Mouse (Mus musculus): Measurements from ENCODE around the gene Myct1. TPM values are rescaled to one million over a fixed set of nuclear protein-coding genes. Genes with fewer than 3 reads are reported as not detected.

Gene Myct1
- polyA plus RNA-seq, 1 experiment from 2014 or later, result 4.5 TPM

GRCm38 (mm10) chr10:5568991-5569390 is 24.6 kb upstream of the Myct1 start:
- H3K4me3 ChIP-seq, result no peak overlapping the region
- 86% methylated on average over 4 of the region's 4 CpGs for WGBS
- no peaks in the 10 kb centered on the region for H3K27me3 ChIP-seq (replicated peaks)
- H3K9ac ChIP-seq, result no peak overlapping the region
- no peak overlapping the region for H3K27ac ChIP-seq (ENCODE audit: poor library complexity, severe bottlenecking)
- no peaks in the 10 kb centered on the region for H3K36me3 ChIP-seq
- H3K4me1 ChIP-seq (replicated peaks), result no peaks in the 10 kb centered on the region
- no peaks in the 10 kb centered on the region for H3K9me3 ChIP-seq (replicated peaks)
- H3K4me2 ChIP-seq, result no peak overlapping the region
- no peak for ATAC-seq (ENCODE audit: insufficient number of reproducible peaks, low FRiP score)

DNA sequence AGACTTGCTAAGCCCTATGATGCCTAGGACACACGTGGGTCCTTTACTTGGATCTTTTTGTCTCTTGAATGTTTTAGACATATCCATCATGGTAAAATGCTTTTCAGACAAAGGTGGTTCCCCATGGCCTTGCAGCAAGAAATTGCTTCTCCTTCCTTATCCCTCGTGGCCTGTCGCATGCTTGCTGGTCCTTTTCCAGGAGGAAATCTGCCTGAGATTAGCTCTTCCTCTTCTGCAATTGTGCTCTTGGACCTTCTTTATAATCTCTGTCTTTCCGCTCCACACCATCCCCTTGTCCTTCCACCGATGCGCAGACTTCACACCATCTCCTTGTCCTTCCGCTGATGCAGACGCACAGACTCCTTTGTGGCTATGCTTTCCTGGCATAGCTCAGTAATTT is 23.5 kb upstream of the Myct1 start:
- no peak for ATAC-seq (ENCODE audit: insufficient number of reproducible peaks, low FRiP score)
- no peak overlapping the region for H3K9ac ChIP-seq

GRCm38 (mm10) chr10:5571332-5571731 is 22.2 kb upstream of the Myct1 start:
- Histone ChIP-seq H3K4me3 (no peak overlapping the region), H3K4me2 (no peak overlapping the region), H3K36me3 (no peaks in the 10 kb centered on the region), H3K9ac (no peak overlapping the region), H3K27ac (ENCODE audit: poor library complexity, severe bottlenecking) (no peak overlapping the region), H3K4me1 (replicated peaks) (no peaks in the 10 kb centered on the region), H3K9me3 (replicated peaks) (no peaks in the 10 kb centered on the region), H3K27me3 (replicated peaks) (no peaks in the 10 kb centered on the region)
- ATAC-seq (ENCODE audit: insufficient number of reproducible peaks, low FRiP score), result no peak
- WGBS, result 65% methylated on average over 5 of the region's 5 CpGs

More for the DNA sequence above, 23.5 kb upstream of the Myct1 start:
- Histone ChIP-seq H3K27ac (ENCODE audit: poor library complexity, severe bottlenecking) (no peak overlapping the region), H3K36me3 (no peaks in the 10 kb centered on the region), H3K4me2 (no peak overlapping the region), H3K4me1 (replicated peaks) (no peaks in the 10 kb centered on the region), H3K27me3 (replicated peaks) (no peaks in the 10 kb centered on the region), H3K4me3 (no peak overlapping the region), H3K9me3 (replicated peaks) (no peaks in the 10 kb centered on the region)
- 66% methylated on average over 8 of the region's 8 CpGs for WGBS

GRCm38 (mm10) chr10:5573328-5573727 is 20.2 kb upstream of the Myct1 start:
- H3K4me3 ChIP-seq, result no peak overlapping the region

DNA sequence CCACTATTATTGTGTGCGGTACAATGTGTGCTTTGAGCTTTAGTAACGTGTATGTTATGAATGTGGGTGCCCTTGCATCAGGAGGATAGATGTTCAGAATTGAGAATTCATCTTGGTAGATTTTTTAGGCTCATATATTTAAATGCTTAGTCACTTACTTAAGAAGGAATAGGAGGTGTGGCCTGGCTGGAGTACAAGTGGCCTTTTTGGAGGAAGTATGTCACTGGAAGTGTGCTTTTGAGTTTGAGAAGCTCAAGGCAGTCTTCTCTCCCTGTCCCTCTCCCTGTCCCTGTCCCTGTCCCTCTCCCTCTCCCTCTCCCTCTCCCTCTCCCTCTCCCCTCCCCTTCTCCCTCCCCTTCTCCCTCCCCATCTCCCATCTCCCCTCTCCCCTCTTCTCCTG is 2.5 kb upstream of the Myct1 start:
- Histone ChIP-seq H3K4me3 (no peak overlapping the region), H3K36me3 (no peaks in the 10 kb centered on the region), H3K27ac (ENCODE audit: poor library complexity, severe bottlenecking) (peak overlapping the region; percentile 63), H3K9ac (no peak overlapping the region), H3K9me3 (replicated peaks) (no peaks in the 10 kb centered on the region), H3K4me1 (replicated peaks) (peaks cover 21% of the 10 kb centered on the region), H3K4me2 (no peak overlapping the region), H3K27me3 (replicated peaks) (no peaks in the 10 kb centered on the region)
- ATAC-seq (ENCODE audit: insufficient number of reproducible peaks, low FRiP score), result no peak
- 80% methylated on average over 2 of the region's 2 CpGs for WGBS

More at GRCm38 (mm10) chr10:5573328-5573727, 20.2 kb upstream of the Myct1 start:
- H3K9ac ChIP-seq, result no peak overlapping the region
- no peak overlapping the region for H3K27ac ChIP-seq (ENCODE audit: poor library complexity, severe bottlenecking)
- no peaks in the 10 kb centered on the region for H3K36me3 ChIP-seq
- WGBS, result 55% methylated on average over 2 of the region's 2 CpGs
- no peaks in the 10 kb centered on the region for H3K4me1 ChIP-seq (replicated peaks)
- no peak overlapping the region for H3K4me2 ChIP-seq
- no peak for ATAC-seq (ENCODE audit: insufficient number of reproducible peaks, low FRiP score)
- no peaks in the 10 kb centered on the region for H3K27me3 ChIP-seq (replicated peaks)
- no peaks in the 10 kb centered on the region for H3K9me3 ChIP-seq (replicated peaks)

DNA sequence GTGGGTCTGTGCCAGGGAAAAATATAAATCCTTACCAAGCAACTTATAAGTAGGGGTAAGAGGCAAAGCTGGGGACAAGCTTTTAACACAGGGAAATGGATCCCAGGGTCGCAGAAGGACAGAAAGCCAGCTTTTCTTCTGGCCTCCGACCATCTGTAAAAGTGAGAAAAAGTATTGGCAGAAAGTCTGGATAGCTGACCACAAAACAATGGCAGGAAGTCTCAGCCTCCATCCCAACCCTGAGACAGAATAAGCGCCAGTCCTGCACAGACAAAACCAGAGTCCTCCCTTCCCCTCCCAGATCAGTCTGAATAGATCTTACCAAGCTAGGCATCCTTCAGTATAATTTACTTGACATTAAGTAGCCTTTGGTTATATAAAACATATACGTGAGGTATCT is 1.6 kb upstream of the Myct1 start:
- Histone ChIP-seq H3K9me3 (replicated peaks) (no peaks in the 10 kb centered on the region), H3K36me3 (no peaks in the 10 kb centered on the region), H3K27ac (ENCODE audit: poor library complexity, severe bottlenecking) (peak overlapping the region; percentile 63), H3K9ac (no peak overlapping the region), H3K4me1 (replicated peaks) (peaks cover 24% of the 10 kb centered on the region), H3K27me3 (replicated peaks) (no peaks in the 10 kb centered on the region), H3K4me3 (no peak overlapping the region), H3K4me2 (no peak overlapping the region)
- 57% methylated on average over 4 of the region's 4 CpGs for WGBS
- no peak for ATAC-seq (ENCODE audit: insufficient number of reproducible peaks, low FRiP score)

- peaks cover 24% of the 10 kb centered on the region for H3K4me1 ChIP-seq (replicated peaks)
- 57% methylated on average over 5 of the region's 5 CpGs for WGBS
- H3K9ac ChIP-seq, result no peak overlapping the region
- peak overlapping the region; percentile 28; the same call in 1 of the 2 replicates for H3K4me3 ChIP-seq
- H3K36me3 ChIP-seq, result no peaks in the 10 kb centered on the region
- H3K27ac ChIP-seq (ENCODE audit: poor library complexity, severe bottlenecking), result no peak overlapping the region
- H3K9me3 ChIP-seq (replicated peaks), result no peaks in the 10 kb centered on the region
- ATAC-seq (ENCODE audit: insufficient number of reproducible peaks, low FRiP score), result no peak
- no peaks in the 10 kb centered on the region for H3K27me3 ChIP-seq (replicated peaks)
- peak overlapping the region; percentile 38; the same call in 1 of the 2 replicates for H3K4me2 ChIP-seq
Observed at GRCm38 (mm10) chr10:5594457-5594856, 882 bp downstream of the Myct1 start.

- 27% methylated on average over 6 of the region's 6 CpGs for WGBS
- no peak overlapping the region for H3K4me2 ChIP-seq
- ATAC-seq (ENCODE audit: insufficient number of reproducible peaks, low FRiP score), result no peak
Observed at GRCm38 (mm10) chr10:5596559-5596958, 3.0 kb downstream of the Myct1 start.

DNA sequence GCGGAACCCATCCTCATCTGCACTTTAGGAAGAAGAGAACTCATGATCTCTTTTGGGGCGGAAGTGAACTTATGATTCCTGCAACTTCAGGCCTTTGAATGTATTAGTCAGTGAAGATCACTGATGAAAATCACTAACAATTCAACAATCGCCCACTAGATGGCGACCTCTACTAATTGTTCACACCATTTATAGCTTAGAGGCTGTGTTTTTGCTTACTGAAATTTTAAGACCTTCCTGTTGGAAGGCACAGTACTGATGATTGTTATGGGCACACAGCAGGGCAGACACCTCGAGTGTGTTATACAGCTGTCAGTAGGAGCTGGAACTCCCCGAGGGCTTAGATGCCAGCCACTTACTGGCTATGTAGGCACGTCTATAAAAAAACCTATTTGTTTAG is 6.5 kb downstream of the Myct1 start:
- ATAC-seq (ENCODE audit: insufficient number of reproducible peaks, low FRiP score), result no peak
- H3K4me3 ChIP-seq, result no peak overlapping the region

More at GRCm38 (mm10) chr10:5596559-5596958, 3.0 kb downstream of the Myct1 start:
- H3K36me3 ChIP-seq, result no peaks in the 10 kb centered on the region
- H3K27ac ChIP-seq (ENCODE audit: poor library complexity, severe bottlenecking), result no peak overlapping the region
- H3K9ac ChIP-seq, result no peak overlapping the region
- peaks cover 19% of the 10 kb centered on the region for H3K4me1 ChIP-seq (replicated peaks)
- H3K9me3 ChIP-seq (replicated peaks), result no peaks in the 10 kb centered on the region
- no peaks in the 10 kb centered on the region for H3K27me3 ChIP-seq (replicated peaks)
- no peak overlapping the region for H3K4me3 ChIP-seq

GRCm38 (mm10) chr10:5603512-5603911 is 9.9 kb downstream of the Myct1 start:
- Histone ChIP-seq H3K4me2 (0 out of 2 replicates have a peak overlapping the region, but pooled peaks have one; percentile 14), H3K27me3 (replicated peaks) (no peaks in the 10 kb centered on the region), H3K9me3 (replicated peaks) (0 out of 2 replicates have a peak, but pooled peaks cover 3% of the 10 kb centered on the region), H3K9ac (no peak overlapping the region), H3K36me3 (no peaks in the 10 kb centered on the region), H3K4me3 (no peak overlapping the region), H3K27ac (ENCODE audit: poor library complexity, severe bottlenecking) (no peak overlapping the region), H3K4me1 (replicated peaks) (peaks cover 5% of the 10 kb centered on the region; the same call in 1 of the 2 replicates)
- no peak for ATAC-seq (ENCODE audit: insufficient number of reproducible peaks, low FRiP score)
- WGBS, result 66% methylated on average over 10 of the region's 10 CpGs

More for the DNA sequence above, 6.5 kb downstream of the Myct1 start:
- H3K27ac ChIP-seq (ENCODE audit: poor library complexity, severe bottlenecking), result no peak overlapping the region
- H3K9me3 ChIP-seq (replicated peaks), result no peaks in the 10 kb centered on the region
- no peaks in the 10 kb centered on the region for H3K36me3 ChIP-seq
- H3K4me1 ChIP-seq (replicated peaks), result peaks cover 8% of the 10 kb centered on the region; the same call in 1 of the 2 replicates
- 24% methylated on average over 7 of the region's 7 CpGs for WGBS
- H3K9ac ChIP-seq, result no peak overlapping the region
- H3K27me3 ChIP-seq (replicated peaks), result no peaks in the 10 kb centered on the region
- no peak overlapping the region for H3K4me2 ChIP-seq

GRCm38 (mm10) chr10:5604371-5604770 is 10.8 kb downstream of the Myct1 start:
- Histone ChIP-seq H3K27me3 (replicated peaks) (no peaks in the 10 kb centered on the region), H3K36me3 (no peaks in the 10 kb centered on the region), H3K27ac (ENCODE audit: poor library complexity, severe bottlenecking) (no peak overlapping the region), H3K9ac (no peak overlapping the region), H3K9me3 (replicated peaks) (0 out of 2 replicates have a peak, but pooled peaks cover 5% of the 10 kb centered on the region), H3K4me3 (no peak overlapping the region), H3K4me2 (no peak overlapping the region), H3K4me1 (replicated peaks) (peaks cover 5% of the 10 kb centered on the region; the same call in 1 of the 2 replicates)
- ATAC-seq (ENCODE audit: insufficient number of reproducible peaks, low FRiP score), result no peak
- 77% methylated on average over 13 of the region's 13 CpGs for WGBS

- Histone ChIP-seq H3K9ac (no peak overlapping the region), H3K4me1 (replicated peaks) (no peaks in the 10 kb centered on the region), H3K4me3 (no peak overlapping the region), H3K36me3 (no peaks in the 10 kb centered on the region), H3K27me3 (replicated peaks) (no peaks in the 10 kb centered on the region), H3K27ac (ENCODE audit: poor library complexity, severe bottlenecking) (no peak overlapping the region), H3K4me2 (no peak overlapping the region), H3K9me3 (replicated peaks) (0 out of 2 replicates have a peak, but pooled peaks cover 5% of the 10 kb centered on the region)
- ATAC-seq (ENCODE audit: insufficient number of reproducible peaks, low FRiP score), result no peak
- WGBS, result 87% methylated on average over 3 of the region's 3 CpGs
Observed at GRCm38 (mm10) chr10:5608874-5609273, 15.3 kb downstream of the Myct1 start.

Measured in heart, embryonic 12.5 days (tissue).